Mouse (Mus musculus) hindbrain, postnatal 0 days (tissue): ENCODE measurements around the gene Tmem199. TPM values are rescaled to one million over a fixed set of nuclear protein-coding genes. Genes with fewer than 3 reads are reported as not detected.

Experiments used
- ATAC-seq: fragments of 200-750 bp; cut with Nextera tagmentation; 2 replicates; pipeline ENCODE4 v1.8.0; 2017; ENCODE audit warnings: mild to moderate bottlenecking, moderate TSS enrichment, moderate library complexity
- DNase-seq: peaks from one replicate; pipeline ENCODE4 v3.0.0-alpha.2; 2015; ENCODE audit warnings: low spot score
- H3K27ac ChIP-seq: fragments of 300-500 bp; sonication (generic); 2 replicates; pipeline ENCODE4 v1.5.1; 2014; ENCODE audit warnings: mild to moderate bottlenecking
- H3K27me3 ChIP-seq: fragments of 300-500 bp; sonication (generic); 2 replicates; pipeline ENCODE4 v1.6.1; 2014; ENCODE audit warnings: low read length, mixed read lengths; ENCODE audit not compliant: insufficient read depth
- H3K36me3 ChIP-seq: fragments of 300-500 bp; sonication (generic); 2 replicates; pipeline ENCODE4 v1.6.1; 2014; ENCODE audit warnings: low read length, mixed read lengths; ENCODE audit not compliant: insufficient read depth
- H3K4me1 ChIP-seq: fragments of 300-500 bp; sonication (generic); 2 replicates; pipeline ENCODE4 v1.6.1; 2014; ENCODE audit warnings: antibody characterized with exemption, low read length, mixed read lengths; ENCODE audit not compliant: insufficient read depth
- H3K4me2 ChIP-seq: fragments of 300-500 bp; sonication (generic); 2 replicates; pipeline ENCODE4 v1.6.1; 2014; ENCODE audit warnings: low read depth, mild to moderate bottlenecking, low read length, moderate library complexity, mixed read lengths
- H3K4me3 ChIP-seq: fragments of 300-500 bp; sonication (generic); 2 replicates; pipeline ENCODE4 v1.5.1; 2014; ENCODE audit warnings: low read length
- H3K9ac ChIP-seq: fragments of 300-500 bp; sonication (generic); replicated peaks from 2 replicates; pipeline ENCODE4 v1.6.1; 2014; ENCODE audit warnings: mild to moderate bottlenecking, low read length, moderate library complexity, mixed read lengths
- H3K9me3 ChIP-seq: fragments of 300-500 bp; sonication (generic); 2 replicates; pipeline ENCODE4 v1.6.1; 2016; ENCODE audit warnings: low read length, mixed read lengths
- CTCF ChIP-seq: IDR thresholded peaks from 2 replicates; pipeline ENCODE4 v1.5.1; 2016; ENCODE audit warnings: antibody characterized with exemption, control low read depth, low read depth
- WGBS: fragments of 180-500 bp; shearing (Covaris S2); extraction: QIAGEN DNeasy Blood & Tissue Kit; methylation state at CpG from one replicate; pipeline ENCODE4 v1.1.7; 2014; 5-methylcytosine and 5-hydroxymethylcytosine counted together
- polyA plus RNA-seq: library from polyadenylated mRNA; unstranded; fragments of >200 nt; fragmentation: Nextera tagmentation; extraction: Ambion mirVana; gene quantifications from 2 replicates; pipeline ENCODE4 v1.2.1, GENCODE M21; 2015
- total RNA-seq: library from RNA; depleted of rRNA; stranded (reverse); fragments of >200 nt; gene quantifications from 2 replicates; pipeline ENCODE4 v1.2.3, GENCODE M21; 2014

The Tmem199 gene
- total and polyA plus RNA-seq, 2 experiments from 2014 or later: 40.3 to 84.8 TPM

GRCm38 (mm10) chr11:78466242-78466912, 45.6 kb downstream of the Tmem199 start:
- whole genome bisulfite sequencing: 42% methylated on average over 23 of the region's 23 CpGs
- Histone ChIP-seq H3K9ac (peak overlapping the region; percentile 59; the same call in 1 of the 2 replicates), H3K4me3 (peak overlapping the region; percentile 55), H3K36me3 (peaks cover 3% of the 10 kb centered on the region; the same call in 1 of the 2 replicates), H3K4me2 (peak overlapping the region; percentile 78), H3K4me1 (peaks cover 11% of the 10 kb centered on the region), H3K27ac (peak overlapping the region; percentile 83; the same call in 1 of the 2 replicates), H3K27me3 (no peaks in the 10 kb centered on the region), H3K9me3 (no peaks in the 10 kb centered on the region)
- ATAC-seq (no peak), DNase-seq (peak; percentile 15)
- TF ChIP-seq CTCF: no peak

GRCm38 (mm10) chr11:78465568-78466180, 46.3 kb downstream of the Tmem199 start, which contains the start of gene Slc46a1:
Gene Slc46a1 (plus strand): TSS chr11:78465697.
- ATAC-seq: peak; percentile 93
- Histone ChIP-seq H3K9me3 (no peaks in the 10 kb centered on the region), H3K9ac (peak within 1 kb of the TSS; percentile 59), H3K4me1 (peaks cover 11% of the 10 kb centered on the region), H3K4me3 (peak within 1 kb of the TSS; percentile 55), H3K27me3 (no peaks in the 10 kb centered on the region), H3K27ac (peak within 1 kb of the TSS; percentile 83), H3K36me3 (no peaks in the 10 kb centered on the region), H3K4me2 (peak within 1 kb of the TSS; percentile 78)
- peak; percentile 91 for DNase-seq
- under 1% methylated on average over 41 of the region's 41 CpGs for WGBS
- TF ChIP-seq CTCF: no peak

- Histone ChIP-seq H3K4me1 (peaks cover 11% of the 10 kb centered on the region), H3K4me2 (peak overlapping the region; percentile 78), H3K4me3 (peak overlapping the region; percentile 55), H3K36me3 (no peaks in the 10 kb centered on the region), H3K9ac (peak overlapping the region; percentile 59; the same call in 1 of the 2 replicates), H3K9me3 (no peaks in the 10 kb centered on the region), H3K27ac (peak overlapping the region; percentile 83), H3K27me3 (no peaks in the 10 kb centered on the region)
- 19% methylated on average over 9 of the region's 9 CpGs for whole genome bisulfite sequencing
- TF ChIP-seq CTCF: no peak
- peak; percentile 19 for DNase-seq
- ATAC-seq: no peak
Observed at GRCm38 (mm10) chr11:78465116-78465515, 46.9 kb downstream of the Tmem199 start.

- H3K9me3 ChIP-seq: no peaks in the 10 kb centered on the region
- TF ChIP-seq CTCF: no peak
- WGBS: 69% methylated on average over 13 of the region's 13 CpGs
- no peaks in the 10 kb centered on the region for H3K27me3 ChIP-seq
- peaks cover 11% of the 10 kb centered on the region for H3K4me1 ChIP-seq
- no peak overlapping the region for H3K27ac ChIP-seq
- ATAC-seq (no peak), DNase-seq (no peak)
- H3K4me2 ChIP-seq: no peak overlapping the region
- no peaks in the 10 kb centered on the region for H3K36me3 ChIP-seq
- H3K4me3 ChIP-seq: no peak overlapping the region
- H3K9ac ChIP-seq: no peak overlapping the region
Observed at GRCm38 (mm10) chr11:78463286-78464036, 48.5 kb downstream of the Tmem199 start.

GRCm38 (mm10) chr11:78462669-78463068, 49.3 kb downstream of the Tmem199 start:
- TF ChIP-seq CTCF: no peak
- no peak for DNase-seq
- Histone ChIP-seq H3K9me3 (no peaks in the 10 kb centered on the region), H3K4me1 (peaks cover 11% of the 10 kb centered on the region), H3K27ac (no peak overlapping the region), H3K36me3 (no peaks in the 10 kb centered on the region), H3K9ac (no peak overlapping the region), H3K27me3 (no peaks in the 10 kb centered on the region), H3K4me2 (no peak overlapping the region), H3K4me3 (no peak overlapping the region)
- 77% methylated on average over 5 of the region's 5 CpGs for WGBS
- ATAC-seq: no peak

GRCm38 (mm10) chr11:78461894-78462293, 50.1 kb downstream of the Tmem199 start:
- H3K27ac ChIP-seq: no peak overlapping the region
- WGBS: 72% methylated on average over 1 of the region's 1 CpGs

More at GRCm38 (mm10) chr11:78461894-78462293, 50.1 kb downstream of the Tmem199 start:
- Histone ChIP-seq H3K9ac (no peak overlapping the region), H3K27me3 (no peaks in the 10 kb centered on the region), H3K36me3 (no peaks in the 10 kb centered on the region), H3K4me1 (peaks cover 11% of the 10 kb centered on the region), H3K4me2 (no peak overlapping the region), H3K9me3 (no peaks in the 10 kb centered on the region), H3K4me3 (no peak overlapping the region)
- TF ChIP-seq CTCF: peak; percentile 47
- DNase-seq (no peak), ATAC-seq (no peak)
